Mouse (Mus musculus) monocyte, adult 2 months (primary cell): ENCODE data around the gene Disc1.

Experiments used
- DNase-seq, 2 experiments: peaks; one replicate each; pipeline ENCODE4 v3.0.0; 2022; ENCODE audit warnings: low spot score in 2 of 2, low read depth in 1 of 2

Disc1 gene

GRCm38 (mm10) chr8:125053505-125054435 is at the start of gene Disc1:
TSS of gene Disc1 (plus strand) at chr8:125054195.
- DNase-seq: peak; percentile 48 to 57

GRCm38 (mm10) chr8:125012695-125013627 is 41.0 kb upstream of the Disc1 start, which contains the start of gene Tsnax:
TSS of gene Tsnax (plus strand) at chr8:125012997.
- DNase-seq: peak; percentile 64 to 71

- no peak for DNase-seq
Observed at GRCm38 (mm10) chr8:125024085-125024484, 29.9 kb upstream of the Disc1 start.

- DNase-seq: no peak
Observed at GRCm38 (mm10) chr8:125027211-125027610, 26.8 kb upstream of the Disc1 start.

- DNase-seq: no peak
Observed at GRCm38 (mm10) chr8:125028841-125029240, 25.2 kb upstream of the Disc1 start.

- DNase-seq: no peak
Observed at GRCm38 (mm10) chr8:125031276-125031675, 22.7 kb upstream of the Disc1 start.

GRCm38 (mm10) chr8:125034669-125035068 is 19.3 kb upstream of the Disc1 start:
- peak in 1 of 2 experiments; percentile 23 for DNase-seq

- no peak for DNase-seq
Observed at GRCm38 (mm10) chr8:125037081-125037480, 16.9 kb upstream of the Disc1 start.

- no peak for DNase-seq
Observed at GRCm38 (mm10) chr8:125038731-125039130, 15.3 kb upstream of the Disc1 start.

GRCm38 (mm10) chr8:125040587-125041375 is 13.2 kb upstream of the Disc1 start:
- no peak for DNase-seq

GRCm38 (mm10) chr8:125041496-125041895 is 12.5 kb upstream of the Disc1 start:
- DNase-seq: no peak

- no peak for DNase-seq
Observed at GRCm38 (mm10) chr8:125043394-125043793, 10.6 kb upstream of the Disc1 start.

GRCm38 (mm10) chr8:125043935-125044334 is 10.1 kb upstream of the Disc1 start:
- no peak for DNase-seq

GRCm38 (mm10) chr8:125045760-125046159 is 8.2 kb upstream of the Disc1 start:
- no peak for DNase-seq

- DNase-seq: no peak
Observed at GRCm38 (mm10) chr8:125049051-125049750, 4.8 kb upstream of the Disc1 start.

GRCm38 (mm10) chr8:125049826-125050225 is 4.2 kb upstream of the Disc1 start:
- DNase-seq: no peak

- peak in 1 of 2 experiments; percentile 60 for DNase-seq
Observed at GRCm38 (mm10) chr8:125052026-125052425, 2.0 kb upstream of the Disc1 start.

- peak in 1 of 2 experiments; percentile 63 for DNase-seq
Observed at GRCm38 (mm10) chr8:125054436-125054810, 428 bp downstream of the Disc1 start.

- DNase-seq: no peak
Observed at GRCm38 (mm10) chr8:125060904-125061303, 6.9 kb downstream of the Disc1 start.

GRCm38 (mm10) chr8:125065596-125065995 is 11.6 kb downstream of the Disc1 start:
- no peak for DNase-seq
